ENCODE assay signal across 16 mouse cellular contexts in genomic region chr14:118651704-118652439, GRCm38 (mm10).
"Had no signal": no experiment of that assay in that cellular context is flagged by ENCODE, and none has a peak within 500 bp of the region (broad histone marks: within the 10 kb centered on the region; RNA-seq: fewer than 3 reads in every experiment).

No protein-coding gene starts in this region.

- ATAC-seq: liver, postnatal 0 days; lung, postnatal 0 days; midbrain, embryonic 13.5 days; midbrain, embryonic 16.5 days had no signal

- H3K4me2 ChIP-seq: limb, embryonic 12.5 days; limb, embryonic 15.5 days; liver, embryonic 11.5 days; lung, embryonic 14.5 days; midbrain, embryonic 13.5 days had no signal

- DNase-seq: kidney, adult 2 months; kidney, postnatal 36 days; left cerebral cortex, postnatal 4 days; liver, postnatal 0 days; lung, embryonic 14.5 days; thymus, adult 18-20 months; thymus, postnatal 36 days had no signal

- H3K4me1 ChIP-seq: limb, embryonic 12.5 days; limb, embryonic 15.5 days; midbrain, embryonic 13.5 days had no signal

- H3K9ac ChIP-seq: limb, embryonic 12.5 days; limb, embryonic 15.5 days; liver, embryonic 14.5 days; liver, postnatal 0 days; lung, embryonic 14.5 days; midbrain, embryonic 13.5 days had no signal

- H3K4me3 ChIP-seq: limb, embryonic 12.5 days; limb, embryonic 15.5 days; midbrain, embryonic 13.5 days had no signal

- H3K9me3 ChIP-seq: limb, embryonic 12.5 days; limb, embryonic 15.5 days; midbrain, embryonic 13.5 days had no signal

- H3K27ac ChIP-seq: kidney, postnatal 0 days; limb, embryonic 12.5 days; limb, embryonic 15.5 days; liver, embryonic 14.5 days; macrophage; midbrain, embryonic 13.5 days had no signal

- H3K27me3 ChIP-seq: limb, embryonic 12.5 days; limb, embryonic 15.5 days; midbrain, embryonic 13.5 days had no signal

- H3K36me3 ChIP-seq: limb, embryonic 12.5 days; limb, embryonic 15.5 days; midbrain, embryonic 13.5 days had no signal
